Mouse (Mus musculus): ENCODE measurements at regions not wholly inside any gene's neighbourhood (a gene's known extent, or its start where the extent isn't known, plus 50 kb on each side); places are given as distances from the start of the nearest gene placed in this dataset.

- no peak for TF ChIP-seq CTCF (IDR thresholded peaks at IDR 0.05; ENCODE audit: control insufficient read depth, insufficient read depth, low read length)
- TF ChIP-seq POLR2A (IDR thresholded peaks at IDR 0.05; ENCODE audit: borderline replicate concordance, control insufficient read depth, low read depth, low read length) = no peak
Measured at GRCm38 (mm10) chr3:136507070-136507469, 162.9 kb upstream of the Ppp3ca start.

Measured in bone marrow, adult 2 months (tissue).